Mouse (Mus musculus) forebrain, embryonic 11.5 days (tissue): Measurements from ENCODE around the gene Sema3c. TPM values are rescaled to one million over a fixed set of nuclear protein-coding genes. Genes with fewer than 3 reads are reported as not detected.

Source experiments
- ATAC-seq: fragments of 200-750 bp; cut with Nextera tagmentation; replicated peaks from 2 replicates; pipeline ENCODE4 v1.8.0; 2017; ENCODE audit warnings: moderate TSS enrichment; ENCODE audit not compliant: low FRiP score
- DNase-seq: peaks from one replicate; pipeline ENCODE4 v3.0.0-alpha.2; 2017; ENCODE audit warnings: low spot score
- H3K27ac ChIP-seq: fragments of 300-500 bp; sonication (generic); 2 replicates; pipeline ENCODE4 v1.5.1; 2014; ENCODE audit warnings: low read depth, low read length
- H3K27me3 ChIP-seq: fragments of 300-500 bp; sonication (generic); 2 replicates; pipeline ENCODE4 v1.6.1; 2014; ENCODE audit warnings: mild to moderate bottlenecking, low read length, mixed read lengths; ENCODE audit not compliant: control insufficient read depth, insufficient read depth
- H3K36me3 ChIP-seq: fragments of 300-500 bp; sonication (generic); 2 replicates; pipeline ENCODE4 v1.6.1; 2014; ENCODE audit warnings: mild to moderate bottlenecking, low read length, moderate library complexity, mixed read lengths; ENCODE audit not compliant: control insufficient read depth, insufficient read depth
- H3K4me1 ChIP-seq: fragments of 300-500 bp; sonication (generic); replicated peaks from 2 replicates; pipeline ENCODE4 v1.6.1; 2014; ENCODE audit warnings: low read length, mixed read lengths; ENCODE audit not compliant: control insufficient read depth, insufficient read depth
- H3K4me2 ChIP-seq: fragments of 300-500 bp; sonication (generic); 2 replicates; pipeline ENCODE4 v1.6.1; 2014; ENCODE audit warnings: low read depth, mild to moderate bottlenecking, low read length, moderate library complexity, mixed read lengths; ENCODE audit not compliant: severe bottlenecking
- H3K4me3 ChIP-seq: fragments of 300-500 bp; sonication (generic); 2 replicates; pipeline ENCODE4 v1.5.1; 2014; ENCODE audit warnings: low read depth, low read length
- H3K9ac ChIP-seq: fragments of 300-500 bp; sonication (generic); 2 replicates; pipeline ENCODE4 v1.6.1; 2014; ENCODE audit warnings: low read length
- H3K9me3 ChIP-seq: fragments of 300-500 bp; sonication (generic); 2 replicates; pipeline ENCODE4 v1.6.1; 2016; ENCODE audit warnings: low read length, mixed read lengths; ENCODE audit not compliant: control insufficient read depth
- WGBS: fragments of 180-500 bp; shearing (Covaris S2); extraction: QIAGEN DNeasy Blood & Tissue Kit; methylation state at CpG from one replicate; pipeline ENCODE4 v1.1.7; 2014; 5-methylcytosine and 5-hydroxymethylcytosine counted together
- polyA plus RNA-seq: library from polyadenylated mRNA; unstranded; fragments of >200 nt; fragmentation: Nextera tagmentation; extraction: Ambion mirVana; gene quantifications from 2 replicates; pipeline ENCODE4 v1.2.1, GENCODE M21; 2014

Gene Sema3c
- polyA plus RNA-seq, 1 experiment from 2014 or later = 16.2 TPM

- Histone ChIP-seq H3K36me3 (no peaks in the 10 kb centered on the region), H3K4me2 (no peak overlapping the region), H3K9me3 (no peaks in the 10 kb centered on the region), H3K27me3 (no peaks in the 10 kb centered on the region), H3K9ac (no peak overlapping the region), H3K4me3 (no peak overlapping the region), H3K27ac (no peak overlapping the region), H3K4me1 (no peaks in the 10 kb centered on the region)
- 79% methylated on average over 2 of the region's 2 CpGs for WGBS
- DNase-seq (no peak), ATAC-seq (no peak)
These were observed 196.2 kb downstream of the Sema3c start for GRCm38 (mm10) chr5:17770328-17770727.

DNA sequence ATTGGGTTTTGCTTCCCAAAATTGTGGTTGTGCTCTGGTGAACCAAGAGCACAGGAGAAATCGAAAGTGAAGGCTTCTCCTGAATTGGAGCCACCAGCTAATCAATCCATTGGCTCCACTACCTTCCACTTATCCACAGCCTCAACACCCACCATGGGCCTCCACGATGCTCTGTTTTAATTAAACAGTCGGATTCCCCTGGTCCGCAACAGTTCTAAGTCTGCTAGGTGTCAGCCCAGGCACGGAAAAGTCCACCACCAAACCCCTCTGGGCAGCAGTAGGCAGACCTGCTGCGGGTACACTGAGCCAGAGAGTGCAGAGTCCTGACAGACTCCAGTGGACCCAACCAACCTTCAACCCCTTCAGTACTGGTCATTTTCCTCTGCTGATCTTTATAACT, 202.5 kb downstream of the Sema3c start:
- ATAC-seq = no peak

More for the DNA sequence above, 202.5 kb downstream of the Sema3c start:
- DNase-seq = peak; percentile 67
- Histone ChIP-seq H3K4me3 (no peak overlapping the region), H3K27ac (no peak overlapping the region), H3K4me1 (no peaks in the 10 kb centered on the region), H3K27me3 (no peaks in the 10 kb centered on the region), H3K4me2 (no peak overlapping the region), H3K9ac (no peak overlapping the region), H3K36me3 (no peaks in the 10 kb centered on the region), H3K9me3 (no peaks in the 10 kb centered on the region)
- 90% methylated on average over 6 of the region's 6 CpGs for WGBS

Other genes with a start within 250 kb of the Sema3c start
- not detected in 2 replicates for gene Speer4f2, start 201.1 kb upstream of the Sema3c start, polyA plus RNA-seq
- not detected in 2 replicates for gene Speer4f1, start 98.2 kb upstream of the Sema3c start, polyA plus RNA-seq